Mouse (Mus musculus) hindbrain, embryonic 15.5 days (tissue): ENCODE data around the gene Otud4. TPM values are rescaled to one million over a fixed set of nuclear protein-coding genes. Genes with fewer than 3 reads are reported as not detected.
A peak's percentile ranks its signal among the peaks of the same experiment; 100 is the strongest.
"Not testable (repeated sequence)": the region's sequence is repeated elsewhere in the genome, so short reads cannot be mapped to it uniquely, and the experiment has no call there.

Experiments used
- ATAC-seq: fragments of 200-750 bp; cut with Nextera tagmentation; 2 replicates; pipeline ENCODE4 v1.8.0; 2017; ENCODE audit warnings: low read depth, moderate number of reproducible peaks, moderate TSS enrichment; ENCODE audit not compliant: low FRiP score
- H3K27ac ChIP-seq: fragments of 300-500 bp; sonication (generic); replicated peaks from 2 replicates; pipeline ENCODE4 v1.5.1; 2015; ENCODE audit warnings: mild to moderate bottlenecking, inconsistent platforms
- H3K27me3 ChIP-seq: fragments of 300-500 bp; sonication (generic); 2 replicates; pipeline ENCODE4 v1.6.1; 2015; ENCODE audit warnings: control low read depth, inconsistent platforms
- H3K36me3 ChIP-seq: fragments of 300-500 bp; sonication (generic); 2 replicates; pipeline ENCODE4 v1.6.1; 2015; ENCODE audit warnings: control low read depth, inconsistent platforms
- H3K4me1 ChIP-seq: fragments of 300-500 bp; sonication (generic); replicated peaks from 2 replicates; pipeline ENCODE4 v1.6.1; 2015; ENCODE audit warnings: control low read depth, inconsistent platforms
- H3K4me2 ChIP-seq: fragments of 300-500 bp; sonication (generic); 2 replicates; pipeline ENCODE4 v1.6.1; 2015; ENCODE audit warnings: moderate library complexity, mild to moderate bottlenecking, inconsistent platforms
- H3K4me3 ChIP-seq: fragments of 300-500 bp; sonication (generic); 2 replicates; pipeline ENCODE4 v1.5.1; 2015; ENCODE audit warnings: mild to moderate bottlenecking, inconsistent platforms
- H3K9ac ChIP-seq: fragments of 300-500 bp; sonication (generic); 2 replicates; pipeline ENCODE4 v1.6.1; 2015; ENCODE audit warnings: inconsistent platforms
- H3K9me3 ChIP-seq: fragments of 300-500 bp; sonication (generic); 2 replicates; pipeline ENCODE4 v1.6.1; 2016; ENCODE audit warnings: control low read depth, inconsistent platforms
- WGBS: fragments of 180-500 bp; shearing (Covaris S2); methylation state at CpG from one replicate; pipeline ENCODE4 v1.1.7; 2015; 5-methylcytosine and 5-hydroxymethylcytosine counted together
- polyA plus RNA-seq: library from polyadenylated mRNA; unstranded; fragments of >200 nt; fragmentation: Nextera tagmentation; extraction: Ambion mirVana; gene quantifications from 2 replicates; pipeline ENCODE4 v1.2.1, GENCODE M21; 2015

The Otud4 gene
- 9.7 and 11.4 TPM in 2 replicates for polyA plus RNA-seq

DNA sequence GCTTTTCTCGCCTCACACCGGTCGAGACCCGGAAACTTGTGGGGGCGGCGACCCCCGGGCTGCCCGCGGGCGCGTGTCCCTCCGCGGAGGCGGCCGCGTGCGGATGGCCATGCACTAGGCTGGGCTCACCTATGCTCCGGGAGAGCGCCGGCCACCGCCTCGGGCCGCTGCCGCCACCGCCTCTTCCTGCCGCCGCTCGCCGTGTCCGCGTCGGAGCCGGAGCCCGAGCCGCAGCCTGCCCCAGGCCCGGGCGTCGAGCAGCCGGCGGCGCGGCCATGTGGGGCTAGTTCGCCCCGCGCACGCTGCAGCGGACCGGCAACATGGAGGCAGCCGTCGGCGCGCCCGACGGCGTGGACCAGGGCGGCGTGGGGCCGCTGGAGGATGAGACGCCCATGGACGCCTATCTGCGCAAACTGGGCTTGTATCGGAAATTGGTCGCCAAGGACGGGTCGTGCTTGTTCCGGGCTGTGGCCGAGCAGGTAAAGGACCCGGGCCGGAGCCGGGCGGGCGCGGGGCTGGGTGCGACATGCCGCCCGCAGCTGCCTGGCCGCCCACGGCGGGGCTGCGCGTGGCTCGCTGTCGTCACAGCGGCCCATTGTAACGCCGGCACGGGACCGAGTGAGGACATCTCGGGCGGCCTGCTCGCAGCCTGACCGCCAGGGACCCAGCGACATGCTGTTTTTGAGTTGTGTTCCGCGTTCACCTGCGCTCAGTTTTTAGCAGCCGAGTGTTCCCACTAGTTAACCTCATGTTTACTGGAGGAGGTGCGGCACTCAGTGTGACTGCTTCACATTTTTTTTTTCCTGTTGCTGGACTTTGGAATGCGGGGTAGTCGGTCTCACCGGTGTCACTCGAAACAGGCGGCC, at the start of gene Otud4:
TSS of gene Otud4 (plus strand) at position 33 of the 866 bp plus-strand sequence.
- H3K4me1 ChIP-seq, result peaks cover 32% of the 10 kb centered on the region
- H3K27me3 ChIP-seq, result no peaks in the 10 kb centered on the region
- H3K4me2 ChIP-seq, result peak within 1 kb of the TSS; percentile 71
- peaks cover 2% of the 10 kb centered on the region; the same call in 1 of the 2 replicates for H3K36me3 ChIP-seq
- H3K4me3 ChIP-seq, result peak within 1 kb of the TSS; percentile 94
- H3K9ac ChIP-seq, result peak within 1 kb of the TSS; percentile 65
- no peaks in the 10 kb centered on the region for H3K9me3 ChIP-seq
- WGBS, result under 1% methylated on average over 102 of the region's 103 CpGs
- ATAC-seq, result peak; percentile 28; the same call in 1 of the 2 replicates
- peak within 1 kb of the TSS; percentile 94 for H3K27ac ChIP-seq

DNA sequence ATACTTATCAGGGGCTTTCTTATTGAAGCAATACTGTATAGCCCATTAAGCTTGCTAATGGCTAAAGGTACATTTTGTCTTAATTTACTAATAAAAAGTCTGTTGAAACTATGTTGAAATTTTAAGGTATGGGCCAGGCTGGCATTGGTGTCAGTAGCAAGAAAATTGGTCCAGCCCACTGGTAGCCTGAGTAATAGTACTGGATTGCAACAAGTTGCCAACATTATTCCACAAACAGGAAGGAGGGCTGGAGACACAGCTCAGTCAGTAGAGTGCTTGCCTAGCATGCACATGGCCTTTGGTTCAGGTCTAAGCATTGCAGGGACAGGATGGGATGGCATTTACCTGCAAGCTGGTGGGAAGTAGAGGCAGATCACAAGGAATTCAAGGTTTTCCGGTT, 38.5 kb upstream of the Otud4 start:
- Histone ChIP-seq H3K4me3 (no peak overlapping the region), H3K4me1 (no peaks in the 10 kb centered on the region), H3K9me3 (no peaks in the 10 kb centered on the region), H3K9ac (no peak overlapping the region), H3K36me3 (no peaks in the 10 kb centered on the region), H3K27me3 (no peaks in the 10 kb centered on the region), H3K4me2 (no peak overlapping the region), H3K27ac (no peak overlapping the region)
- 85% methylated on average over 1 of the region's 1 CpGs for WGBS
- no peak for ATAC-seq

DNA sequence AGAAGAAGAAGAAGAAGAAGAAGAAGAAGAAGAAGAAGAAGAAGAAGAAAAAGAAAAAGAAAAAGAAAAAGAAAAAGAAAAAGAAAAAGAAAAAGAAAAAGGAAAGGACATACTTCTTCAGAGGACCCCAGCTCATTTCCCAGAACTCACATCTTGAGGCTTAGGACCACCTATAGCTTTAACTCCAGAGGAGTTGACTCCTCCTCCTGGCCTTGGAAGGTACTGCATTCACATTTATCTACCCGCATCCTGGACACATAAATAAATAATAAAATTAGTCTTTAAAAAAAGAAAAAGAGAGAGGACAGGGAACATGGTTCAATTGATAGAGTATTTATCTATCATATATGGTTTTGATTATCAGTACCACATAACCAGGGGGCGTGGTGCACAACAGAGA, 36.2 kb upstream of the Otud4 start:
- WGBS, result 37% methylated on average over 2 of the region's 2 CpGs
- not testable (repeated sequence) for ATAC-seq

DNA sequence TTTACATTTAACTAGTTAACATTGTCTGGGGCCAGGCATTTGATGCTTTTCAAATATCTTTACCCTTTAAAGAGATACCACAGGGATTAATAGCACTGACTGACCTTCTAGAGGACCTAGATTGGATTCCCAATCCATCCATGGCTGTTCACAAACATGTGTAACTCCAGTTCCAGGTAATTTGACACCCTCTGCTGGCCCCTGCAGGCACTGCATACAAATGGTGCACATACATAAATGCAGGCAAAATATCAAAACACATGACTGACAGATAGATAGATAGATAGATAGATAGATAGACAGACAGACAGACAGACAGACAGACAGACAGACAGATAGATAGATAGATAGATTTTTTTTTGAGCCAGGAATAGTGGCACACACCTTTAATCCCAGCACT, 33.2 kb upstream of the Otud4 start:
- Histone ChIP-seq H3K9ac (no peak overlapping the region), H3K4me1 (no peaks in the 10 kb centered on the region), H3K27me3 (no peaks in the 10 kb centered on the region), H3K36me3 (no peaks in the 10 kb centered on the region), H3K4me3 (no peak overlapping the region), H3K4me2 (no peak overlapping the region), H3K9me3 (no peaks in the 10 kb centered on the region), H3K27ac (no peak overlapping the region)
- ATAC-seq, result no peak

More for the DNA sequence above, 36.2 kb upstream of the Otud4 start:
- not testable (repeated sequence) for H3K27me3 ChIP-seq, H3K27ac ChIP-seq, H3K4me3 ChIP-seq, H3K9me3 ChIP-seq, H3K9ac ChIP-seq, H3K4me1 ChIP-seq, H3K4me2 ChIP-seq, H3K36me3 ChIP-seq

DNA sequence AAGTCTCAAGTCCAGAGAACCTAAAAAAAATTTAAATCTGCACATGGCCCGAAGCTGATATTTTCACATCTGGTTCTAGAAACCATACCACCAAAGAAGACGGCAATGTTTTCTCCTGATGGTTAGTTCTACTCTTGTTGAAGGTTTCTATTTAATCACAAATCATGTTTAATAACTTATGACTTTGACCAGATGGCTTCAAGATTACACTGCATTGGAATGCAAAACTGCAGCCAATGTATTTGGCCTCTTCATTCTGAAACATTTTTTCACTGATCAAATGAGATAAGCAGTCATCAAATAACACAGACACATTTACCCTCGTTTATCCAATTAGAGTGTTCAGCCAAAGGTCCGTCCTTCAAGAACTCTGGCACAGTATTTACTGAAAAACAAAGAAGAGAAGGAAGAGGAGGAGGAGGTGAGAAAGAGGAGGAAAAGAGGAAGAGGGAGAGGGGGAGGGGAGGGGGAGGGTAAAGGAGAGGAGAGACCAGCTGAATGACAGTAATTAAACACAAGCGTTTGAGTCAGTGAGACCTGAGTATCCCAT, 32.6 kb upstream of the Otud4 start:
- Histone ChIP-seq H3K4me2 (no peak overlapping the region), H3K4me1 (no peaks in the 10 kb centered on the region), H3K36me3 (no peaks in the 10 kb centered on the region), H3K27ac (no peak overlapping the region), H3K27me3 (no peaks in the 10 kb centered on the region), H3K4me3 (no peak overlapping the region), H3K9ac (no peak overlapping the region), H3K9me3 (no peaks in the 10 kb centered on the region)
- WGBS, result 87% methylated on average over 5 of the region's 5 CpGs
- no peak for ATAC-seq

DNA sequence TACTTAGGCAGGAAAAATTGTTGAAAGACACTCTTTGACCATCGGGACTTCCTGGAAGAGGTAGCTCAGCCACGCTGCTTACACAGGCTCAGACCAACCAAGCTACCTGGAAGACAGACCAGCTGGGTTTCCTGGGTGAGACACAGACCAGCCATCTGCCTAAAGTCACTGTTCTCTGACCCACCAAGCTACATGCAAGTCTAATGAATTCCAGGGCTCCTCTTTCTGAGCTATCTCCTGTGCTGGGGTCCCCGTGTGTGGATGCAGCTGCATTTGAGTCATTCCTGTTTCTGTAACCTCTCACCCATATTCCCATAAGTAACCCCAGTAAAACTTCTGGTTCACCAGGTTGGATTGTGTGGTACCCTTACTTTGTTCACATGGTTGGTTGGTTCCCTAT, 30.7 kb upstream of the Otud4 start:
- Histone ChIP-seq H3K36me3 (no peaks in the 10 kb centered on the region), H3K9ac (no peak overlapping the region), H3K4me2 (no peak overlapping the region), H3K4me1 (no peaks in the 10 kb centered on the region), H3K27ac (no peak overlapping the region), H3K9me3 (no peaks in the 10 kb centered on the region), H3K27me3 (no peaks in the 10 kb centered on the region), H3K4me3 (no peak overlapping the region)
- no peak for ATAC-seq
- WGBS, result 82% methylated on average over 3 of the region's 3 CpGs

DNA sequence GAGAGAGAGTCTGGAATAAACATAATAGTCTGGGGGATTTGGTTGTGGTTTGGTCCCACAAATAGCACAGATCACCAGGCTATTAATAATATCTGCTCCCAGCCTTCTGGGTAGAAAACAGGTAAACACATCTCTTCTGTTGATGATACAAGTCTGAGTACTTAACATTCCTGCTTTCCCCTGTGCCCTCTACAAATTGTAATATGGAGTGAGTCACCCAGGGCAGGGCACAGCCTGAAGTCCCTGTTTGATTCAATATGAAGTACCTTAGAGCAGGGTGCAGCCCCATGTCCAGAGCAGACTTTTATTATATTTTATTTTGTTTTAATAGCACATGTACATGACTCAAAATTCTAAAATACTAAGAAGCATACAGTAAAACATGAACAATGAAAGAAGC, 29.1 kb upstream of the Otud4 start:
- H3K4me1 ChIP-seq, result no peaks in the 10 kb centered on the region

DNA sequence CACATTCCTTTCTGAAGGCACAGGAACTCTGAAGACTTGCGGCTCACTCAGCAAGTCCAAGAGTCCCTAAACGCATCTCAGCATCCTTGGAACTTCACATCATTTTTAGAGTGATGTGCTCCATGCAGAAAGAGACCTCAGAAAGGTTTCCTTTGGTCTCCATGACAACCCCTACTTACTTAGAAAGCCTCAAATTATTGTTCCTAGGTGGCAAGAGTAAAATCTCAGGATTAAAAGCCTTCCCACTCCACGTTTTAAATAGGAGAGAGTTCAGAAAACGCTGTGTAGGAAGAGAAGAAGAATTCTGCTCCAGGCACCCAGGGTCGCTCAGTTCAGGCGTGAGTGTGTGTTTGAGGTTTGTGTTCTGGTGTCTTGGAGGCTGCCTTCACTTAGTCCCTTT, 27.1 kb upstream of the Otud4 start:
- Histone ChIP-seq H3K27ac (no peak overlapping the region), H3K9ac (no peak overlapping the region), H3K4me3 (no peak overlapping the region), H3K9me3 (no peaks in the 10 kb centered on the region), H3K4me2 (no peak overlapping the region), H3K27me3 (no peaks in the 10 kb centered on the region), H3K4me1 (no peaks in the 10 kb centered on the region), H3K36me3 (no peaks in the 10 kb centered on the region)
- WGBS, result 67% methylated on average over 6 of the region's 6 CpGs
- ATAC-seq, result no peak

More for the DNA sequence above, 29.1 kb upstream of the Otud4 start:
- Histone ChIP-seq H3K4me2 (no peak overlapping the region), H3K27me3 (no peaks in the 10 kb centered on the region), H3K9ac (no peak overlapping the region), H3K4me3 (no peak overlapping the region), H3K27ac (no peak overlapping the region), H3K36me3 (no peaks in the 10 kb centered on the region), H3K9me3 (no peaks in the 10 kb centered on the region)
- no peak for ATAC-seq

DNA sequence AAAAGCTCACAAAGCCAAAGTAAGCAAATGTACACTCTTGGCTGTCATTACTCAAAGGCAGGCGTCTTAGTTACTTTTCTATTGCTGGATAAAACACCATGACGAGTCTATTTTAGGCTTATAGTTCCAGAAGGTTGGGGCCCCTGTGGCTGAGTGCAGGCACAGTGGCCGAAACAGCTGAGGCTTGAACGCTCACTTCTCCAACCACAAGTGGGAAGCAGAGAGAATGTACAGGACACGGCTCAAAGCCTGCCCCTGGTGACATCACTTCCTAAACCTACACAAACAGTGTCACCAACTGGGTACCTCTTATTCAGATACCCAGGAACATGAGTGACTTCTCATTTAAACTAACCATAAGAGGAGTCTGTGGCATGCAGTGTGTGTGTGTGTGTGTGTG, 26.5 kb upstream of the Otud4 start:
- Histone ChIP-seq H3K4me1 (no peaks in the 10 kb centered on the region), H3K27me3 (no peaks in the 10 kb centered on the region), H3K36me3 (no peaks in the 10 kb centered on the region), H3K9me3 (no peaks in the 10 kb centered on the region), H3K4me2 (no peak overlapping the region), H3K4me3 (no peak overlapping the region), H3K9ac (no peak overlapping the region), H3K27ac (no peak overlapping the region)
- 54% methylated on average over 5 of the region's 5 CpGs for WGBS
- no peak for ATAC-seq

DNA sequence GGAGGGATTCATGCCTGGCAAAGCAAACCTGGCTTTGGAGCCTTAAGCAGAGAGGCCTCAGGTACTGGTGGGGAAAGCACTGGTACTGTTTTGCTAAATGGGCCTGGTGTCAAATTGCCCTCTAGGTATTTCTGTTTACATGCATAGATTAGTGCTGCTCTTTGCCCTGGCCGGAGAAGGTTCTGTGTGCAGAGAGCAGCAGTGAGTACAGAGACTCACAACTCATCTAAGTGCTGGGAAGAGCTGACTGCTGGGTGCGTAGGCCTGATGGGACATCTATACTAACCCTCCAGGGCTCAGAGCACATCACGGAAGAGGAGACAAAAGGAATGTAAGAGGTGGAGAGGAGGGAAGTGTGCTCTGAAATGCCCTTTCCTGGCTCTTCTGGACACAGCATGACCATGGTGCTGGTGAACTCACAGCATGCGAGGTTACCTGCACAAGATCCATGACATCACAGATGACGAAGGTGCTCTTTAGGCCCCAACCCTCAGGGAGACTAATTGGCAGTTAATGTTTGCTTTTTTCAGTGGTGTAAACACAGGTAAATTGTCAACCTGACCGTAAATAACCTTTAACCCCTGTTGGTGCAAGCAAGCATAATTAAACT, 23.6 kb upstream of the Otud4 start:
- Histone ChIP-seq H3K27me3 (no peaks in the 10 kb centered on the region), H3K36me3 (no peaks in the 10 kb centered on the region), H3K4me3 (no peak overlapping the region), H3K9me3 (no peaks in the 10 kb centered on the region), H3K9ac (no peak overlapping the region), H3K4me1 (peaks cover 5% of the 10 kb centered on the region; the same call in 1 of the 2 replicates), H3K4me2 (no peak overlapping the region), H3K27ac (no peak overlapping the region)
- 80% methylated on average over 6 of the region's 6 CpGs for WGBS
- no peak for ATAC-seq

DNA sequence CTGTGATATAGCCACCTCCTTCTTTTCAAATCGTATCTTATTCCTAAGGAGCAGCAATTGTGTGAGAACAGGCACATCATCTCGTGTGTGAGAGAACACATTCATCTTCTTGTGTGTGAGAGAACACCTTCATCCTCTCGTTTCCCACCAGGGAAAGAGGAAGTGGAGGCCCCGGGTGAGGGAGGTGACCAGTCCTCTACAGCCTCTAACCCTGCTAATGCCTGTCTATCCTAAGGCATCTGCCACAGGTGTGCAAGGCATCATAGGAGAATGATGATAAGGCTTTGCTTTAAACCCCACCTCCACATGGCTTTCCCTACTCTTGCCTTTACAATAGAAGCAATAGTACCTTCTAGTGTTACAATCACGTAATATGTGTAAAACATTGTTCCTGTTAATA, 20.5 kb upstream of the Otud4 start:
- Histone ChIP-seq H3K4me1 (peaks cover 5% of the 10 kb centered on the region; the same call in 1 of the 2 replicates), H3K27ac (no peak overlapping the region), H3K4me2 (no peak overlapping the region), H3K9me3 (no peaks in the 10 kb centered on the region), H3K9ac (no peak overlapping the region), H3K27me3 (no peaks in the 10 kb centered on the region), H3K36me3 (no peaks in the 10 kb centered on the region), H3K4me3 (no peak overlapping the region)
- 66% methylated on average over 5 of the region's 5 CpGs for WGBS
- ATAC-seq, result no peak

DNA sequence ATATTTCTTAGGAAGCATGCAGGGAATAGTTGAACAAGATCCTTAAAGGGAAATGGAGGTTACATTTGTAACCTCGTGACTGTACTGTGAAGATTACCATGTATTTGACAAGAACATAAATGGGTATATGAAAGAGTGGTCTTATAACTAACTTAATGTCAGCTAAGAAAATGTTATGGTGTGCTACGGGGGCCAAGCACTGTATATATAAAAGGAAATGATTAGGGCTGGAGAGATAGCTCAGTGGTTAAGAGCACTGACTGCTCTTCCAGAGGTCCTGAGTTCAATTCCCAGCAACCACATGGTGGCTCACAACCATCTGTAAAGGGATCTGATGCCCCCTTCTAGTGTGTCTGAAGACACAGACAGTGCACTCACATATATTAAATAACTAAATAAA, 20.1 kb upstream of the Otud4 start:
- Histone ChIP-seq H3K9ac (no peak overlapping the region), H3K9me3 (no peaks in the 10 kb centered on the region), H3K36me3 (no peaks in the 10 kb centered on the region), H3K4me3 (no peak overlapping the region), H3K4me1 (peaks cover 5% of the 10 kb centered on the region; the same call in 1 of the 2 replicates), H3K4me2 (no peak overlapping the region), H3K27ac (no peak overlapping the region), H3K27me3 (no peaks in the 10 kb centered on the region)
- no peak for ATAC-seq
- 92% methylated on average over 2 of the region's 2 CpGs for WGBS
